Mouse (Mus musculus) bone marrow macrophage, adult 2 months (primary cell): ENCODE data around the gene Gm884.

Source experiments
- CTCF ChIP-seq: IDR thresholded peaks from 2 replicates; pipeline ENCODE4 v1.5.1; 2012; ENCODE audit warnings: low read depth, mild to moderate bottlenecking, low read length, moderate library complexity
- POLR2A ChIP-seq: IDR thresholded peaks from 2 replicates; pipeline ENCODE4 v1.6.1; 2012; ENCODE audit warnings: mild to moderate bottlenecking, low read depth, low read length, borderline replicate concordance

GRCm38 (mm10) chr11:103648656-103649055, 27.7 kb upstream of the Gm884 start:
- TF ChIP-seq CTCF (no peak), POLR2A (no peak)
